Mouse (Mus musculus) testis, postnatal 14 days (tissue): ENCODE measurements at regions not wholly inside any gene's neighbourhood (a gene's known extent, or its start where the extent isn't known, plus 50 kb on each side); places are given as distances from the start of the nearest gene placed in this dataset.
"Not testable (repeated sequence)": the region's sequence is repeated elsewhere in the genome, so short reads cannot be mapped to it uniquely, and the experiment has no call there.

Experiments used
- DNase-seq: peaks from one replicate; pipeline ENCODE4 v3.0.0; 2021; ENCODE audit warnings: low spot score

GRCm38 (mm10) chr14:53590601-53591000 is 663.3 kb downstream of the Dad1 start:
- DNase-seq, result peak; percentile 6

- DNase-seq, result not testable (repeated sequence)
Observed at GRCm38 (mm10) chr14:53582528-53582927, 671.4 kb downstream of the Dad1 start.

- DNase-seq, result not testable (repeated sequence)
Observed at GRCm38 (mm10) chr14:53581734-53582133, 672.2 kb downstream of the Dad1 start.

- DNase-seq, result not testable (repeated sequence)
Observed at GRCm38 (mm10) chr14:53576927-53577326, 677.0 kb downstream of the Dad1 start.

- not testable (repeated sequence) for DNase-seq
Observed at GRCm38 (mm10) chr14:53572701-53573100, 681.2 kb downstream of the Dad1 start.

- DNase-seq, result no peak
Observed at GRCm38 (mm10) chr14:53562606-53563005, 691.3 kb downstream of the Dad1 start.

GRCm38 (mm10) chr14:53560146-53560545 is 693.8 kb downstream of the Dad1 start:
- DNase-seq, result not testable (repeated sequence)

GRCm38 (mm10) chr14:53559386-53559920 is 694.5 kb downstream of the Dad1 start:
- not testable (repeated sequence) for DNase-seq

GRCm38 (mm10) chr14:53553771-53554170 is 700.1 kb downstream of the Dad1 start:
- no peak for DNase-seq

- DNase-seq, result not testable (repeated sequence)
Observed at GRCm38 (mm10) chr14:53547365-53547764, 706.5 kb downstream of the Dad1 start.

GRCm38 (mm10) chr14:53545351-53545750 is 708.6 kb downstream of the Dad1 start:
- DNase-seq, result no peak

- not testable (repeated sequence) for DNase-seq
Observed at GRCm38 (mm10) chr14:53541640-53542039, 712.3 kb downstream of the Dad1 start.

GRCm38 (mm10) chr14:53537895-53538294 is 716.0 kb downstream of the Dad1 start:
- DNase-seq, result not testable (repeated sequence)

GRCm38 (mm10) chr14:53523430-53523829 is 730.5 kb downstream of the Dad1 start:
- DNase-seq, result not testable (repeated sequence)

GRCm38 (mm10) chr14:53518954-53519353 is 735.0 kb downstream of the Dad1 start:
- DNase-seq, result not testable (repeated sequence)

GRCm38 (mm10) chr14:53516623-53517238 is 737.2 kb downstream of the Dad1 start:
- not testable (repeated sequence) for DNase-seq

GRCm38 (mm10) chr14:53505389-53505788 is 748.5 kb downstream of the Dad1 start:
- not testable (repeated sequence) for DNase-seq

GRCm38 (mm10) chr14:53488383-53488782 is 765.5 kb downstream of the Dad1 start:
- DNase-seq, result not testable (repeated sequence)

- DNase-seq, result not testable (repeated sequence)
Observed at GRCm38 (mm10) chr14:53487611-53488010, 766.3 kb downstream of the Dad1 start.

- DNase-seq, result not testable (repeated sequence)
Observed at GRCm38 (mm10) chr14:53474170-53474569, 779.7 kb downstream of the Dad1 start.

GRCm38 (mm10) chr14:53460790-53461189 is 793.1 kb downstream of the Dad1 start:
- DNase-seq, result not testable (repeated sequence)

GRCm38 (mm10) chr14:53454001-53454400 is 799.9 kb downstream of the Dad1 start:
- no peak for DNase-seq

- DNase-seq, result not testable (repeated sequence)
Observed at GRCm38 (mm10) chr14:53439643-53440042, 814.3 kb downstream of the Dad1 start.

GRCm38 (mm10) chr14:53430130-53430529 is 823.8 kb downstream of the Dad1 start:
- DNase-seq, result not testable (repeated sequence)
